Mouse (Mus musculus) cerebellum, adult 8-10 months (tissue): Measurements from ENCODE around the gene Alox12b.

Experiments used
- DNase-seq: peaks from one replicate; pipeline ENCODE4 v3.0.0; 2022

The Alox12b gene

GRCm38 (mm10) chr11:69179512-69179911, 22.7 kb downstream of the Alox12b start:
- no peak for DNase-seq

GRCm38 (mm10) chr11:69180120-69180519, 23.3 kb downstream of the Alox12b start:
- no peak for DNase-seq

GRCm38 (mm10) chr11:69185031-69185430, 28.2 kb downstream of the Alox12b start:
- DNase-seq: no peak

- no peak for DNase-seq
Observed at GRCm38 (mm10) chr11:69185936-69186335, 29.1 kb downstream of the Alox12b start.

- peak; percentile 46 for DNase-seq
Observed at GRCm38 (mm10) chr11:69192840-69193239, 36.1 kb downstream of the Alox12b start.

- DNase-seq: peak; percentile 65
Observed at GRCm38 (mm10) chr11:69196766-69197165, 40.0 kb downstream of the Alox12b start.

GRCm38 (mm10) chr11:69197194-69197593, 40.4 kb downstream of the Alox12b start:
- DNase-seq: no peak

GRCm38 (mm10) chr11:69197743-69198142, 41.0 kb downstream of the Alox12b start, which contains the start of gene Alox8:
TSS of gene Alox8 (minus strand) at chr11:69197843.
- DNase-seq: no peak

- no peak for DNase-seq
Observed at GRCm38 (mm10) chr11:69199251-69199650, 42.5 kb downstream of the Alox12b start.

GRCm38 (mm10) chr11:69200231-69200630, 43.4 kb downstream of the Alox12b start:
- no peak for DNase-seq

- DNase-seq: no peak
Observed at GRCm38 (mm10) chr11:69202469-69203230, 45.9 kb downstream of the Alox12b start.

GRCm38 (mm10) chr11:69211431-69211830, 54.6 kb downstream of the Alox12b start:
- DNase-seq: peak; percentile 68

- no peak for DNase-seq
Observed at GRCm38 (mm10) chr11:69217411-69217810, 60.6 kb downstream of the Alox12b start.

- DNase-seq: no peak
Observed at GRCm38 (mm10) chr11:69218661-69219060, 61.9 kb downstream of the Alox12b start.
